Mouse (Mus musculus): ENCODE measurements around the gene Ptprj.

DNA sequence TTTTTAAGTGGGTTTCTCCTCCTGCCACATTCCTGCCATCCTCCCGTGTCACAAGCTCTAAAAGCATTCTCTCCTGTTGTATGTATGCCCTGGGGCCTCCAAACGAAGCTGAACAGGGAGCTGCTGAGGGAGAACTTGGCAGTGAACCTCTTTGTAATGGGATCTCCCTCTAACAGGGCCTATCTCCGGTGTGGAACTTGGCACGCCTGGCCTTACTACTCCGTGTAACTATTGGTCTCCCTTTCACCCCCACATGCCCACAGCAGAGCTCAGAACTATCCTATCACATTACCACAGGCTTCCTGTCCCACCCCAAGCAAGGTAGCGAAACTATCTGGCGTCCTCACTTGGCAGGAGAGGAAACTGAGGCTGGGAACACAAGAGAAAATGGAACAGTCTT, 14.4 kb downstream of the Ptprj start:
- TF ChIP-seq POLR2A (IDR thresholded peaks at IDR 0.05; ENCODE audit: extremely low read depth, insufficient read depth, low read length) (no peak), CTCF (IDR thresholded peaks at IDR 0.05; ENCODE audit: low read depth, low read length) (no peak)
